Mouse (Mus musculus): ENCODE measurements around the gene Fbxo45. TPM values are rescaled to one million over a fixed set of nuclear protein-coding genes. Genes with fewer than 3 reads are reported as not detected.
A peak's percentile ranks its signal among the peaks of the same experiment; 100 is the strongest.

Fbxo45 gene
- total RNA-seq (2014; fragmentation: Nextera tagmentation) (15.7 and 18.8 TPM in 2 replicates), total RNA-seq (2017) (25.6 and 29.8 TPM in 2 replicates), polyA plus RNA-seq (2012) (5.9 and 6.1 TPM in 2 replicates)

GRCm38 (mm10) chr16:32246952-32247370, at the start of gene Fbxo45, which contains the start of gene Wdr53:
Fbxo45 (minus strand) TSS chr16:32247158.
Wdr53 (plus strand) TSS chr16:32247227.
- Histone ChIP-seq H3K4me3 (ENCODE audit: low read depth, low read length) (peak within 1 kb of the TSS; percentile 98), H3K9me3 (replicated peaks) (no peaks in the 10 kb centered on the region), H3K36me3 (replicated peaks) (peaks cover 30% of the 10 kb centered on the region), H3K4me1 (ENCODE audit: insufficient read depth, low read depth, low read length) (peaks cover 36% of the 10 kb centered on the region), H3K27me3 (ENCODE audit: insufficient read depth, low read length) (no peaks in the 10 kb centered on the region)
- TF ChIP-seq TAL1 (conservative IDR thresholded peaks at IDR 0.05; ENCODE audit: low read depth, low read length): no peak
- TF ChIP-seq GATA1 (IDR thresholded peaks at IDR 0.05; ENCODE audit: borderline replicate concordance, low read length): no peak
- no peak for TF ChIP-seq CTCF (IDR thresholded peaks at IDR 0.05; ENCODE audit: low read depth, low read length)
- TF ChIP-seq GATA2 (IDR thresholded peaks at IDR 0.05; ENCODE audit: borderline replicate concordance, low read depth, low read length): no peak
- TF ChIP-seq POLR2AphosphoS5 (IDR thresholded peaks at IDR 0.05; ENCODE audit: insufficient replicate concordance, low read depth, low read length): no peak
- peak; percentile 90 for ATAC-seq (ENCODE audit: extremely low read depth, insufficient number of reproducible peaks, low FRiP score, poor library complexity, severe bottlenecking)
- peak; percentile 90 for DNase-seq (ENCODE audit: low spot score)

- Histone ChIP-seq H3K4me3 (ENCODE audit: low read depth, low read length) (no peak overlapping the region), H3K4me1 (ENCODE audit: insufficient read depth, low read depth, low read length) (no peaks in the 10 kb centered on the region), H3K36me3 (replicated peaks) (peaks cover 59% of the 10 kb centered on the region), H3K27me3 (ENCODE audit: insufficient read depth, low read length) (no peaks in the 10 kb centered on the region), H3K9me3 (replicated peaks) (no peaks in the 10 kb centered on the region)
- no peak for TF ChIP-seq POLR2AphosphoS5 (IDR thresholded peaks at IDR 0.05; ENCODE audit: insufficient replicate concordance, low read depth, low read length)
- no peak for TF ChIP-seq CTCF (IDR thresholded peaks at IDR 0.05; ENCODE audit: low read depth, low read length)
- no peak for TF ChIP-seq GATA1 (IDR thresholded peaks at IDR 0.05; ENCODE audit: borderline replicate concordance, low read length)
- TF ChIP-seq GATA2 (IDR thresholded peaks at IDR 0.05; ENCODE audit: borderline replicate concordance, low read depth, low read length): no peak
- no peak for TF ChIP-seq TAL1 (conservative IDR thresholded peaks at IDR 0.05; ENCODE audit: low read depth, low read length)
- ATAC-seq (ENCODE audit: extremely low read depth, insufficient number of reproducible peaks, low FRiP score, poor library complexity, severe bottlenecking) (no peak), DNase-seq (ENCODE audit: low spot score) (no peak)
Observed at GRCm38 (mm10) chr16:32291821-32292220, 44.9 kb upstream of the Fbxo45 start.

GRCm38 (mm10) chr16:32282608-32283007, 35.6 kb upstream of the Fbxo45 start:
- ATAC-seq (ENCODE audit: extremely low read depth, insufficient number of reproducible peaks, low FRiP score, poor library complexity, severe bottlenecking) (no peak), DNase-seq (ENCODE audit: low spot score) (no peak)
- Histone ChIP-seq H3K27me3 (ENCODE audit: insufficient read depth, low read length) (no peaks in the 10 kb centered on the region), H3K4me1 (ENCODE audit: insufficient read depth, low read depth, low read length) (peaks cover 22% of the 10 kb centered on the region), H3K36me3 (replicated peaks) (peaks cover 74% of the 10 kb centered on the region), H3K9me3 (replicated peaks) (peaks cover 12% of the 10 kb centered on the region), H3K4me3 (ENCODE audit: low read depth, low read length) (no peak overlapping the region)
- no peak for TF ChIP-seq CTCF (IDR thresholded peaks at IDR 0.05; ENCODE audit: low read depth, low read length)

GRCm38 (mm10) chr16:32280211-32280610, 33.3 kb upstream of the Fbxo45 start:
- no peak overlapping the region; the same call in 1 of the 2 replicates for H3K4me3 ChIP-seq (ENCODE audit: low read depth, low read length)
- no peaks in the 10 kb centered on the region for H3K27me3 ChIP-seq (ENCODE audit: insufficient read depth, low read length)
- H3K36me3 ChIP-seq (replicated peaks): peaks cover 50% of the 10 kb centered on the region
- peaks cover 30% of the 10 kb centered on the region for H3K4me1 ChIP-seq (ENCODE audit: insufficient read depth, low read depth, low read length)
- H3K9me3 ChIP-seq (replicated peaks): peaks cover 12% of the 10 kb centered on the region
- ATAC-seq (ENCODE audit: extremely low read depth, insufficient number of reproducible peaks, low FRiP score, poor library complexity, severe bottlenecking) (no peak), DNase-seq (ENCODE audit: low spot score) (no peak)
- TF ChIP-seq GATA2 (IDR thresholded peaks at IDR 0.05; ENCODE audit: borderline replicate concordance, low read depth, low read length): no peak
- no peak for TF ChIP-seq POLR2AphosphoS5 (IDR thresholded peaks at IDR 0.05; ENCODE audit: insufficient replicate concordance, low read depth, low read length)
- no peak for TF ChIP-seq CTCF (IDR thresholded peaks at IDR 0.05; ENCODE audit: low read depth, low read length)
- no peak for TF ChIP-seq GATA1 (IDR thresholded peaks at IDR 0.05; ENCODE audit: borderline replicate concordance, low read length)
- TF ChIP-seq TAL1 (conservative IDR thresholded peaks at IDR 0.05; ENCODE audit: low read depth, low read length): no peak

- Histone ChIP-seq H3K9me3 (replicated peaks) (peaks cover 12% of the 10 kb centered on the region), H3K36me3 (replicated peaks) (peaks cover 31% of the 10 kb centered on the region), H3K27me3 (ENCODE audit: insufficient read depth, low read length) (no peaks in the 10 kb centered on the region), H3K4me3 (ENCODE audit: low read depth, low read length) (peak overlapping the region; percentile 77), H3K4me1 (ENCODE audit: insufficient read depth, low read depth, low read length) (peaks cover 18% of the 10 kb centered on the region)
- TF ChIP-seq CTCF (IDR thresholded peaks at IDR 0.05; ENCODE audit: low read depth, low read length): no peak
- no peak for TF ChIP-seq TAL1 (conservative IDR thresholded peaks at IDR 0.05; ENCODE audit: low read depth, low read length)
- TF ChIP-seq GATA2 (IDR thresholded peaks at IDR 0.05; ENCODE audit: borderline replicate concordance, low read depth, low read length): no peak
- TF ChIP-seq GATA1 (IDR thresholded peaks at IDR 0.05; ENCODE audit: borderline replicate concordance, low read length): no peak
- TF ChIP-seq POLR2AphosphoS5 (IDR thresholded peaks at IDR 0.05; ENCODE audit: insufficient replicate concordance, low read depth, low read length): no peak
- no peak for ATAC-seq (ENCODE audit: extremely low read depth, insufficient number of reproducible peaks, low FRiP score, poor library complexity, severe bottlenecking)
- no peak for DNase-seq (ENCODE audit: low spot score)
Observed at GRCm38 (mm10) chr16:32278396-32278795, 31.4 kb upstream of the Fbxo45 start.

- peak within 1 kb of the TSS; percentile 77 for H3K4me3 ChIP-seq (ENCODE audit: low read depth, low read length)
- H3K27me3 ChIP-seq (ENCODE audit: insufficient read depth, low read length): peaks cover 3% of the 10 kb centered on the region; the same call in 1 of the 2 replicates
- peaks cover 23% of the 10 kb centered on the region for H3K36me3 ChIP-seq (replicated peaks)
- peaks cover 14% of the 10 kb centered on the region for H3K4me1 ChIP-seq (ENCODE audit: insufficient read depth, low read depth, low read length)
- no peak for TF ChIP-seq GATA1 (IDR thresholded peaks at IDR 0.05; ENCODE audit: borderline replicate concordance, low read length)
- TF ChIP-seq GATA2 (IDR thresholded peaks at IDR 0.05; ENCODE audit: borderline replicate concordance, low read depth, low read length): no peak
- TF ChIP-seq TAL1 (conservative IDR thresholded peaks at IDR 0.05; ENCODE audit: low read depth, low read length): no peak
- TF ChIP-seq POLR2AphosphoS5 (IDR thresholded peaks at IDR 0.05; ENCODE audit: insufficient replicate concordance, low read depth, low read length): no peak
- TF ChIP-seq CTCF (IDR thresholded peaks at IDR 0.05; ENCODE audit: low read depth, low read length): no peak
- DNase-seq (ENCODE audit: low spot score) (peak; percentile 87), ATAC-seq (ENCODE audit: extremely low read depth, insufficient number of reproducible peaks, low FRiP score, poor library complexity, severe bottlenecking) (peak; percentile 85)
- H3K9me3 ChIP-seq (replicated peaks): peaks cover 12% of the 10 kb centered on the region
Observed at GRCm38 (mm10) chr16:32277308-32278256, 30.6 kb upstream of the Fbxo45 start, which contains the start of gene Rnf168. Rnf168 (plus strand) TSS chr16:32277459.

Measured in G1E (cell line).